Mouse (Mus musculus): ENCODE results near the gene Pak1. TPM values are rescaled to one million over a fixed set of nuclear protein-coding genes. Genes with fewer than 3 reads are reported as not detected.

Pak1 gene
- polyA plus RNA-seq, 1 experiment from 2014 or later, result 5.5 TPM

- H3K4me2 ChIP-seq, result no peak overlapping the region
- WGBS (ENCODE audit: insufficient replicate concordance), result 83% methylated on average over 7 of the region's 7 CpGs
- H3K27me3 ChIP-seq (ENCODE audit: control insufficient read depth, insufficient read depth, low read length), result no peaks in the 10 kb centered on the region
- no peak overlapping the region for H3K27ac ChIP-seq (ENCODE audit: low read depth, low read length)
- no peaks in the 10 kb centered on the region for H3K9me3 ChIP-seq (replicated peaks; ENCODE audit: control insufficient read depth, low read length)
- H3K4me1 ChIP-seq (ENCODE audit: control insufficient read depth, insufficient read depth, low read length), result no peaks in the 10 kb centered on the region
- no peaks in the 10 kb centered on the region for H3K36me3 ChIP-seq (ENCODE audit: control insufficient read depth, insufficient read depth, low read length)
- no peak overlapping the region for H3K9ac ChIP-seq (ENCODE audit: low read depth, low read length)
- H3K4me3 ChIP-seq (ENCODE audit: low read depth, low read length), result no peak overlapping the region
- ATAC-seq (replicated peaks; ENCODE audit: insufficient number of reproducible peaks, low FRiP score, low TSS enrichment), result no peak
These were observed 89.7 kb downstream of the Pak1 start for GRCm38 (mm10) chr7:97877846-97878538.

GRCm38 (mm10) chr7:97911646-97912045 is 123.3 kb downstream of the Pak1 start:
- no peak for ATAC-seq (replicated peaks; ENCODE audit: insufficient number of reproducible peaks, low FRiP score, low TSS enrichment)
- H3K36me3 ChIP-seq (ENCODE audit: control insufficient read depth, insufficient read depth, low read length), result no peaks in the 10 kb centered on the region
- H3K9me3 ChIP-seq (replicated peaks; ENCODE audit: control insufficient read depth, low read length), result no peaks in the 10 kb centered on the region
- 48% methylated on average over 3 of the region's 3 CpGs for WGBS (ENCODE audit: insufficient replicate concordance)
- no peak overlapping the region for H3K9ac ChIP-seq (ENCODE audit: low read depth, low read length)
- H3K27ac ChIP-seq (ENCODE audit: low read depth, low read length), result no peak overlapping the region
- no peaks in the 10 kb centered on the region for H3K27me3 ChIP-seq (ENCODE audit: control insufficient read depth, insufficient read depth, low read length)
- H3K4me1 ChIP-seq (ENCODE audit: control insufficient read depth, insufficient read depth, low read length), result peaks cover 4% of the 10 kb centered on the region; the same call in 1 of the 2 replicates
- H3K4me3 ChIP-seq (ENCODE audit: low read depth, low read length), result no peak overlapping the region
- H3K4me2 ChIP-seq, result no peak overlapping the region

- Histone ChIP-seq H3K4me3 (ENCODE audit: low read depth, low read length) (no peak overlapping the region), H3K4me2 (no peak overlapping the region), H3K27ac (ENCODE audit: low read depth, low read length) (no peak overlapping the region), H3K9me3 (replicated peaks; ENCODE audit: control insufficient read depth, low read length) (no peaks in the 10 kb centered on the region), H3K4me1 (ENCODE audit: control insufficient read depth, insufficient read depth, low read length) (peaks cover 4% of the 10 kb centered on the region; the same call in 1 of the 2 replicates), H3K9ac (ENCODE audit: low read depth, low read length) (no peak overlapping the region), H3K27me3 (ENCODE audit: control insufficient read depth, insufficient read depth, low read length) (no peaks in the 10 kb centered on the region), H3K36me3 (ENCODE audit: control insufficient read depth, insufficient read depth, low read length) (no peaks in the 10 kb centered on the region)
- WGBS (ENCODE audit: insufficient replicate concordance), result 72% methylated on average over 2 of the region's 2 CpGs
- ATAC-seq (replicated peaks; ENCODE audit: insufficient number of reproducible peaks, low FRiP score, low TSS enrichment), result no peak
These were observed 126.6 kb downstream of the Pak1 start for GRCm38 (mm10) chr7:97914833-97915516.

GRCm38 (mm10) chr7:97919742-97920141 is 131.4 kb downstream of the Pak1 start, which contains the start of gene Gdpd4:
Gene Gdpd4, plus strand, starts transcription at chr7:97919955.
- Histone ChIP-seq H3K4me2 (no peak within 1 kb of the TSS), H3K36me3 (ENCODE audit: control insufficient read depth, insufficient read depth, low read length) (no peaks in the 10 kb centered on the region), H3K27ac (ENCODE audit: low read depth, low read length) (no peak within 1 kb of the TSS), H3K4me3 (ENCODE audit: low read depth, low read length) (no peak within 1 kb of the TSS), H3K4me1 (ENCODE audit: control insufficient read depth, insufficient read depth, low read length) (no peaks in the 10 kb centered on the region), H3K9ac (ENCODE audit: low read depth, low read length) (no peak within 1 kb of the TSS), H3K9me3 (replicated peaks; ENCODE audit: control insufficient read depth, low read length) (no peaks in the 10 kb centered on the region), H3K27me3 (ENCODE audit: control insufficient read depth, insufficient read depth, low read length) (no peaks in the 10 kb centered on the region)
- WGBS (ENCODE audit: insufficient replicate concordance), result 74% methylated on average over 12 of the region's 12 CpGs
- ATAC-seq (replicated peaks; ENCODE audit: insufficient number of reproducible peaks, low FRiP score, low TSS enrichment), result no peak

DNA sequence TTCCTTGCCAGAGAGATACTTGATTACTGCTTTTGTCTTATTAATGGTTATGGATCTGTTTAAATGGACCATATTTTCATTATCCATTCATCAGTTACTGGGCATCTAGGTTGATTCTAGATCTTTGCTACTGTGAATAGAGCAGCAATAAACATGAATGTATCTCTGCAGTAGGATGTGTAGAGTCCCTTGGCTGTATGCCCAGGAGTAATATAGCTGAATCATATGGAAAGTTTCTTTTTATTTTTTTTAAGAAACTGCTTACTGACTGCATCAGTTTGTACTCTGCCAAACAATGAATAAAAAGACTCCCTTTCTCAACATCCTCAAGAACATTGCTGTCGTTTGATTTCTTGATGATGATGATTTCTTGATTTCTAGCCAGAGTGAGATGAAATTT is 137.5 kb downstream of the Pak1 start:
- H3K27ac ChIP-seq (ENCODE audit: low read depth, low read length), result no peak overlapping the region
- 63% methylated on average over 1 of the region's 1 CpGs for WGBS (ENCODE audit: insufficient replicate concordance)
- no peaks in the 10 kb centered on the region for H3K9me3 ChIP-seq (replicated peaks; ENCODE audit: control insufficient read depth, low read length)
- no peak overlapping the region for H3K4me2 ChIP-seq
- H3K4me3 ChIP-seq (ENCODE audit: low read depth, low read length), result no peak overlapping the region
- no peaks in the 10 kb centered on the region for H3K27me3 ChIP-seq (ENCODE audit: control insufficient read depth, insufficient read depth, low read length)
- no peak overlapping the region for H3K9ac ChIP-seq (ENCODE audit: low read depth, low read length)
- H3K4me1 ChIP-seq (ENCODE audit: control insufficient read depth, insufficient read depth, low read length), result no peaks in the 10 kb centered on the region
- ATAC-seq (replicated peaks; ENCODE audit: insufficient number of reproducible peaks, low FRiP score, low TSS enrichment), result no peak
- H3K36me3 ChIP-seq (ENCODE audit: control insufficient read depth, insufficient read depth, low read length), result no peaks in the 10 kb centered on the region

DNA sequence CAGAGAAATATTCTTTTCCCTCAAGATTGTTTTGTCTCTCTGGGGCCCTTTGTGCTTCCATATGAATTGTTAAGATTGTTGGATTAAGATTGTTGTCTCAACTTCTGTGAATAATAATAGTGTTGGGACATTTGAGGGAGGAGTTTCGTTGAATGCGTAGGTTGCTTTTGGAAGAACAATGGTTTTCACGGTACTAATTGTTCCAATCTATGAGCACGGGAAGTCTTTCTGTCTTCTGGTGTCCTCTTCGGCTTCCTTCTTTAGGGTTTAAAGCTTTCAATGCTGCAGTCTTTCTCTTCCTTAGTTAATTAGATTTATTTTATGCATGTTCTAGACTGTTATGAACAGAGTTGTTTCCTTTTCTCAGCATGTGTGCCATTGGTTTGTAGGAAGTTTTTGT is 138.6 kb downstream of the Pak1 start:
- no peaks in the 10 kb centered on the region for H3K9me3 ChIP-seq (replicated peaks; ENCODE audit: control insufficient read depth, low read length)
- no peak overlapping the region for H3K4me3 ChIP-seq (ENCODE audit: low read depth, low read length)
- H3K4me1 ChIP-seq (ENCODE audit: control insufficient read depth, insufficient read depth, low read length), result no peaks in the 10 kb centered on the region
- no peaks in the 10 kb centered on the region for H3K27me3 ChIP-seq (ENCODE audit: control insufficient read depth, insufficient read depth, low read length)
- no peak overlapping the region for H3K27ac ChIP-seq (ENCODE audit: low read depth, low read length)
- H3K9ac ChIP-seq (ENCODE audit: low read depth, low read length), result no peak overlapping the region
- no peak for ATAC-seq (replicated peaks; ENCODE audit: insufficient number of reproducible peaks, low FRiP score, low TSS enrichment)
- H3K36me3 ChIP-seq (ENCODE audit: control insufficient read depth, insufficient read depth, low read length), result no peaks in the 10 kb centered on the region
- 89% methylated on average over 5 of the region's 5 CpGs for WGBS (ENCODE audit: insufficient replicate concordance)
- H3K4me2 ChIP-seq, result no peak overlapping the region

- H3K9ac ChIP-seq (ENCODE audit: low read depth, low read length), result no peak overlapping the region
- H3K27ac ChIP-seq (ENCODE audit: low read depth, low read length), result no peak overlapping the region
- H3K4me3 ChIP-seq (ENCODE audit: low read depth, low read length), result no peak overlapping the region
- no peaks in the 10 kb centered on the region for H3K9me3 ChIP-seq (replicated peaks; ENCODE audit: control insufficient read depth, low read length)
- H3K4me2 ChIP-seq, result no peak overlapping the region
- no peaks in the 10 kb centered on the region for H3K36me3 ChIP-seq (ENCODE audit: control insufficient read depth, insufficient read depth, low read length)
- ATAC-seq (replicated peaks; ENCODE audit: insufficient number of reproducible peaks, low FRiP score, low TSS enrichment), result no peak
- WGBS (ENCODE audit: insufficient replicate concordance), result 74% methylated on average over 1 of the region's 1 CpGs
- H3K27me3 ChIP-seq (ENCODE audit: control insufficient read depth, insufficient read depth, low read length), result no peaks in the 10 kb centered on the region
- H3K4me1 ChIP-seq (ENCODE audit: control insufficient read depth, insufficient read depth, low read length), result no peaks in the 10 kb centered on the region
These were observed 156.1 kb downstream of the Pak1 start for GRCm38 (mm10) chr7:97944485-97944884.
